Comparison of ENCODE assay signal across 22 mouse cellular contexts in the genomic region with DNA sequence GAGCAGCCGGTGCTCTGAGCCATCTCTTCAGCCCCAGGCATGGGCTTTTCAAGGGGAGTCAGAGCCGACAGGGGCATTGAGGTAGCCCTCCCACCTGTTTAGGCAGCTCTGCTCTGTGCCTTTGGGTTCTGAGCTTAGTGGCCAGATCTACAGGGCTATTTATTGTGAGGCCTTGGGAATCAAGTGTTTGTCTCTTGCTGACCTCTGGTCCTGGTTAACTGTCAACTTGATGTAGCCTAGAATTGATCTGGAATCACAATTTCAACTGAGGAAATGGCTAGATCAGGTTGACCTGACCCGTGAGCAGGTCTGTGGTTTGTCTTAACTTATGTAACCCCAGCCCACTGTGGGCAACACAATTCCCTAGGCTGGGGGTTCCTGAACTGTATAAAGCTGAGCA.
"Had no signal": no experiment of that assay in that cellular context is flagged by ENCODE, and none has a peak within 500 bp of the region (broad histone marks: within the 10 kb centered on the region; RNA-seq: fewer than 3 reads in every experiment).

No protein-coding gene starts in this region.

- H3K9ac ChIP-seq: liver, embryonic 15.5 days; liver, postnatal 0 days; lung, embryonic 15.5 days; midbrain, embryonic 13.5 days; midbrain, embryonic 15.5 days; neural tube, embryonic 13.5 days; neural tube, embryonic 15.5 days had no signal

- H3K27ac ChIP-seq: liver, embryonic 15.5 days; lung, embryonic 15.5 days; macrophage; midbrain, embryonic 13.5 days; midbrain, embryonic 15.5 days; neural tube, embryonic 13.5 days; neural tube, embryonic 15.5 days had no signal

- H3K4me1 ChIP-seq: liver, embryonic 15.5 days; lung, embryonic 15.5 days; midbrain, embryonic 15.5 days had no signal

- ATAC-seq: liver, postnatal 0 days; lung, postnatal 0 days; midbrain, embryonic 13.5 days; midbrain, embryonic 15.5 days had no signal

- H3K9me3 ChIP-seq: liver, embryonic 15.5 days; lung, embryonic 15.5 days; megakaryocyte, embryonic 14.5 days; midbrain, embryonic 13.5 days; midbrain, embryonic 15.5 days; neural tube, embryonic 13.5 days; neural tube, embryonic 15.5 days had no signal

- DNase-seq: liver, postnatal 0 days; lung, adult 2 months; lung, postnatal 14 days; lung, postnatal 36 days; retina, postnatal 1 day; right cerebral cortex, adult 18-20 months; right cerebral cortex, postnatal 25 days; right cerebral cortex, postnatal 4 days; spleen, adult 18-20 months; thymus, adult 18-20 months; thymus, postnatal 14 days; thymus, postnatal 36 days had no signal

- H3K4me2 ChIP-seq: liver, embryonic 15.5 days; lung, embryonic 15.5 days; midbrain, embryonic 11.5 days; midbrain, embryonic 13.5 days; midbrain, embryonic 15.5 days; neural tube, embryonic 13.5 days; neural tube, embryonic 15.5 days had no signal

- H3K4me3 ChIP-seq: liver, embryonic 15.5 days; lung, embryonic 15.5 days; megakaryocyte, embryonic 14.5 days; midbrain, embryonic 13.5 days; midbrain, embryonic 15.5 days; neural tube, embryonic 13.5 days; neural tube, embryonic 15.5 days had no signal

- H3K27me3 ChIP-seq: liver, embryonic 15.5 days; lung, embryonic 15.5 days; megakaryocyte, embryonic 14.5 days; midbrain, embryonic 13.5 days; midbrain, embryonic 15.5 days; neural tube, embryonic 13.5 days; neural tube, embryonic 15.5 days had no signal
